Mouse (Mus musculus) intestine, embryonic 14.5 days (tissue): ENCODE results near the gene Zbtb20. TPM values are rescaled to one million over a fixed set of nuclear protein-coding genes. Genes with fewer than 3 reads are reported as not detected.

Experiments
- ATAC-seq: fragments of 200-750 bp; cut with Nextera tagmentation; replicated peaks from 2 replicates; pipeline ENCODE4 v1.8.0; 2017; ENCODE audit warnings: low read depth, moderate number of reproducible peaks, moderate TSS enrichment, moderate library complexity; ENCODE audit not compliant: low FRiP score, low TSS enrichment
- DNase-seq: peaks from one replicate; pipeline ENCODE4 v3.0.0-alpha.2; 2018; ENCODE audit warnings: low spot score
- H3K27ac ChIP-seq: fragments of 300-500 bp; sonication (generic); 2 replicates; pipeline ENCODE4 v1.5.1; 2014; ENCODE audit warnings: low read depth, mild to moderate bottlenecking, control low read depth
- H3K27me3 ChIP-seq: fragments of 300-500 bp; sonication (generic); replicated peaks from 2 replicates; pipeline ENCODE4 v1.6.1; 2014; ENCODE audit warnings: low read length, control low read depth; ENCODE audit not compliant: control insufficient read depth, insufficient read depth
- H3K36me3 ChIP-seq: fragments of 300-500 bp; sonication (generic); 2 replicates; pipeline ENCODE4 v1.6.1; 2014; ENCODE audit warnings: low read length, control low read depth; ENCODE audit not compliant: control insufficient read depth, insufficient read depth
- H3K4me1 ChIP-seq: fragments of 300-500 bp; sonication (generic); replicated peaks from 2 replicates; pipeline ENCODE4 v1.6.1; 2014; ENCODE audit warnings: low read length, control low read depth, mixed read lengths; ENCODE audit not compliant: control insufficient read depth, insufficient read depth
- H3K4me2 ChIP-seq: fragments of 300-500 bp; sonication (generic); 2 replicates; pipeline ENCODE4 v1.6.1; 2014; ENCODE audit warnings: low read length
- H3K4me3 ChIP-seq: fragments of 300-500 bp; sonication (generic); 2 replicates; pipeline ENCODE4 v1.5.1; 2014; ENCODE audit warnings: low read depth, low read length, control low read depth, mixed read lengths
- H3K9ac ChIP-seq: fragments of 300-500 bp; sonication (generic); 2 replicates; pipeline ENCODE4 v1.6.1; 2014; ENCODE audit warnings: mild to moderate bottlenecking, low read length
- H3K9me3 ChIP-seq: fragments of 300-500 bp; sonication (generic); 2 replicates; pipeline ENCODE4 v1.6.1; 2016; ENCODE audit warnings: low read length, control low read depth; ENCODE audit not compliant: control insufficient read depth
- WGBS: fragments of 180-500 bp; shearing (Covaris S2); extraction: QIAGEN DNeasy Blood & Tissue Kit; methylation state at CpG from one replicate; pipeline ENCODE4 v1.1.7; 2014; 5-methylcytosine and 5-hydroxymethylcytosine counted together
- polyA plus RNA-seq: library from polyadenylated mRNA; unstranded; fragments of >200 nt; fragmentation: Nextera tagmentation; extraction: Ambion mirVana; gene quantifications from 2 replicates; pipeline ENCODE4 v1.2.1, GENCODE M21; 2014

Gene Zbtb20
- polyA plus RNA-seq, 1 experiment from 2014 or later: 27.3 TPM

- 41% methylated on average over 4 of the region's 4 CpGs for WGBS
- H3K4me2 ChIP-seq: no peak overlapping the region
- H3K27ac ChIP-seq: no peak overlapping the region; the same call in 1 of the 2 replicates
- no peak for DNase-seq
- ATAC-seq: no peak
- H3K36me3 ChIP-seq: 0 out of 2 replicates have a peak, but pooled peaks cover 5% of the 10 kb centered on the region
- no peak overlapping the region for H3K4me3 ChIP-seq
- H3K9ac ChIP-seq: no peak overlapping the region
- no peaks in the 10 kb centered on the region for H3K9me3 ChIP-seq
- H3K27me3 ChIP-seq: no peaks in the 10 kb centered on the region
- 0 out of 2 replicates have a peak, but pooled peaks cover 4% of the 10 kb centered on the region for H3K4me1 ChIP-seq
Observed at GRCm38 (mm10) chr16:43616348-43616747, 740.7 kb downstream of the Zbtb20 start.

- WGBS: 89% methylated on average over 6 of the region's 6 CpGs
- DNase-seq (peak; percentile 15), ATAC-seq (no peak)
- Histone ChIP-seq H3K36me3 (0 out of 2 replicates have a peak, but pooled peaks cover 5% of the 10 kb centered on the region), H3K9me3 (no peaks in the 10 kb centered on the region), H3K4me3 (no peak overlapping the region), H3K4me1 (0 out of 2 replicates have a peak, but pooled peaks cover 4% of the 10 kb centered on the region), H3K27ac (no peak overlapping the region), H3K27me3 (no peaks in the 10 kb centered on the region), H3K9ac (no peak overlapping the region), H3K4me2 (no peak overlapping the region)
Observed at GRCm38 (mm10) chr16:43617346-43617745, 741.7 kb downstream of the Zbtb20 start.

DNA sequence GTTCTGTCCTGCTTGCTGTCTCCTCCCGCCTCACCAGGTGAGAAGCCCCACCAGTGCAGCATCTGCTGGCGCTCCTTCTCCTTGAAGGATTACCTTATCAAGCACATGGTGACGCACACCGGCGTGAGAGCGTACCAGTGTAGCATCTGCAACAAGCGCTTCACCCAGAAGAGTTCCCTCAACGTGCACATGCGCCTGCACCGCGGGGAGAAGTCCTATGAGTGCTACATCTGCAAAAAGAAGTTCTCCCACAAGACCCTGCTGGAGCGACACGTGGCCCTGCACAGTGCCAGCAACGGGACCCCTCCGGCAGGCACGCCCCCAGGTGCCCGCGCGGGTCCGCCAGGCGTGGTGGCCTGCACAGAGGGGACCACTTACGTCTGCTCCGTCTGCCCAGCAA, 742.6 kb downstream of the Zbtb20 start:
- peak; percentile 40 for DNase-seq
- 89% methylated on average over 23 of the region's 23 CpGs for WGBS

DNA sequence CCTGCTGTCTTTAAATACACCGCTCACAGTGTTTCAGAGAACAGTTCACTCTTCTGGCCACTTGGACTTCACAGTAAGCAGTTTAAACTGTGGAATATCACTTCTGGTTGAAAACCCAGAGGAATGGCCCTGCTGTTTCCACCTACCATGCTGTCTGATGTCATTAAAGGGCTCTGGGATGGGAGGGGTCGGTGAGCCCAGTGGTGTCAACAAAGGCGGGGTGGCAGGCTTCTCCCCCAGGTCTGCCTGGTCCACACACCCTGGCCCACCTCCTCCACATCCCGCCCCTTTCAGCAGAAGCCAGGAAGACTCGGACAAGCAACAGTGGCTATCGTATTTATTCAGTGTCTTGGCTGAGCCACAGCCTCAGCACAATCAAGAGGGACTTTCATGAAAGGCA, 743.6 kb downstream of the Zbtb20 start:
- Histone ChIP-seq H3K4me1 (0 out of 2 replicates have a peak, but pooled peaks cover 4% of the 10 kb centered on the region), H3K27ac (no peak overlapping the region), H3K9me3 (no peaks in the 10 kb centered on the region), H3K4me3 (no peak overlapping the region), H3K4me2 (no peak overlapping the region), H3K36me3 (0 out of 2 replicates have a peak, but pooled peaks cover 5% of the 10 kb centered on the region), H3K27me3 (no peaks in the 10 kb centered on the region), H3K9ac (no peak overlapping the region)
- DNase-seq: peak; percentile 45
- ATAC-seq: no peak
- 46% methylated on average over 6 of the region's 6 CpGs for WGBS

More for the DNA sequence above, 742.6 kb downstream of the Zbtb20 start:
- H3K9me3 ChIP-seq: no peaks in the 10 kb centered on the region
- H3K9ac ChIP-seq: no peak overlapping the region
- H3K27ac ChIP-seq: no peak overlapping the region
- H3K36me3 ChIP-seq: 0 out of 2 replicates have a peak, but pooled peaks cover 5% of the 10 kb centered on the region
- H3K4me2 ChIP-seq: no peak overlapping the region
- H3K27me3 ChIP-seq: no peaks in the 10 kb centered on the region
- ATAC-seq: no peak
- H3K4me3 ChIP-seq: no peak overlapping the region
- 0 out of 2 replicates have a peak, but pooled peaks cover 4% of the 10 kb centered on the region for H3K4me1 ChIP-seq

GRCm38 (mm10) chr16:43620359-43620758, 744.7 kb downstream of the Zbtb20 start:
- Histone ChIP-seq H3K4me3 (no peak overlapping the region), H3K27me3 (no peaks in the 10 kb centered on the region), H3K27ac (no peak overlapping the region), H3K4me1 (peaks cover 6% of the 10 kb centered on the region; the same call in 1 of the 2 replicates), H3K9me3 (no peaks in the 10 kb centered on the region), H3K4me2 (no peak overlapping the region), H3K36me3 (0 out of 2 replicates have a peak, but pooled peaks cover 5% of the 10 kb centered on the region), H3K9ac (no peak overlapping the region)
- 39% methylated on average over 2 of the region's 2 CpGs for WGBS
- ATAC-seq: no peak
- DNase-seq: no peak

DNA sequence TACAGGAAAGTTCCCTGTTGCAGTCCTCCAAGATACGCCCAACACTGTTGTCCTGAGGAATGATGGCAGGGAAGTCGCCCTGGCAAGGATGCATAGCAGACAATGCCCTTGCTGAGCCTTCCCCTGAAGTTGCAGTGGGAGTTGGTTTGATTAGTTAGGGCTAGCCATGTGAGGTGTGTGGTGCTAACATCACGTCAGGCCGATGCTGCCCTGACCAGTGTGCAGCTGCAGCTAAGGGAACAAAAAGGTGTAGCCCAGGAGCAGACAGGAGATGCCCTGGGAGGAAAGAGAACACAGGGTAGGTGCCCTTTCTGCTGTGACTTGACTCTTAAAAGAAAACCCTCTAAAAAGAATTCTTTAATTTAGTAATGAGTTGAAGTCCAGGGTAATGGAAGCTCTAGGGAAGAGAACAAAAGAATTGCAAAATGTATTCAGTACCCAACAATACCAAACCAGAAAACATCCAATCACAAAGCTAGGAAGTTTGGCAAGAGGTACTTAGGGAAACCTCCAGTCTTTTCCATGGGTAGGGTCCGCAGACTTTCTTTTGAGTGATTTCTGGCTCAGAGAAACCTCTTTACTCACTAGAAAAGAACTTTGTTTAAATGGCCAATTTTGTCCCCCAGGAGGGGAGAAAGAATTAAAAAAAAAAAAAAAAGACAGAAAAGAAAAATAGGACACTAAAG, 747.8 kb downstream of the Zbtb20 start:
- H3K4me2 ChIP-seq: no peak overlapping the region
- H3K9me3 ChIP-seq: no peaks in the 10 kb centered on the region
- H3K27me3 ChIP-seq: no peaks in the 10 kb centered on the region
- whole genome bisulfite sequencing: 83% methylated on average over 5 of the region's 5 CpGs
- DNase-seq (no peak), ATAC-seq (no peak)
- no peak overlapping the region for H3K27ac ChIP-seq
- no peak overlapping the region for H3K9ac ChIP-seq
- H3K4me1 ChIP-seq: peaks cover 2% of the 10 kb centered on the region; the same call in 1 of the 2 replicates
- H3K4me3 ChIP-seq: no peak overlapping the region
- H3K36me3 ChIP-seq: 0 out of 2 replicates have a peak, but pooled peaks cover 3% of the 10 kb centered on the region

DNA sequence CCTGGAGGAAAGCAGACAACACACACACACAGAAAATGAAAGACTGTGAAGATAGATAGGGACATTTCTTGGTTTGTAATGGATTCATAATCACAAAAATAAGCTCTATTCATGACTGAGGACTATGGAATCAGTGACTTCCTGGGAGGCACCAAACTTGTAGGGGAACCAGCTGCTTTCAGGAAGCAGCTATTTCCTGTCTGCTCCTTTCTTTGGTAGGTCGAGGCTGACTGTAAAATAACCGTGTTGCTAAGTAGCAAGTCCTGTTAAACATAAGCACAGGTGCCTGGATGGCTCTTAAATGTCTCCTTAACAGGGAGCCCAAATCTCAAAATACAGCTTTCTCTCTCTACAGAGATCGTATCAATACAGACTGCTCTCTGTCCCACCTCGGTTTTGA, 749.2 kb downstream of the Zbtb20 start:
- H3K36me3 ChIP-seq: no peaks in the 10 kb centered on the region
- H3K27me3 ChIP-seq: no peaks in the 10 kb centered on the region
- no peak overlapping the region for H3K9ac ChIP-seq
- ATAC-seq (no peak), DNase-seq (no peak)
- no peak overlapping the region for H3K4me2 ChIP-seq
- no peaks in the 10 kb centered on the region for H3K9me3 ChIP-seq
- H3K4me1 ChIP-seq: peaks cover 2% of the 10 kb centered on the region; the same call in 1 of the 2 replicates
- no peak overlapping the region for H3K4me3 ChIP-seq
- 55% methylated on average over 4 of the region's 4 CpGs for WGBS
- H3K27ac ChIP-seq: no peak overlapping the region

DNA sequence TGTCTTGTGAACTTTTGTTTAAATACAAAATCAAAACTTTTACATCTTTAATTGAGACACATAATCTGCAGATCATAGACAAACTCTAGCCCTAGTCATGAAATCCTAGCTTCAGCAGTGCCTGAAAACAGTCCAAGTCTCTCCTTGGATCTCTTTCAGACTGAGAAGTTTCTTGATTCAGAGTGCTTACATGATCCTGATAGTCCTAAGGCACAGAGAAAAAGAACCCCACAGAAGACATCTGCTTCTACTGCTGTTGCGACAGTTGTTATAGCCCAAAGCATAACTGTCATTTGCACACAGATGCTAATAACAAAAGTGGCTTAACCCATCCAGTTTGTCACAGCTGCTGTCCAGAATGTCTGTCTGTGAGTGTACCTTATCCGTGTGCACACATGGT, 749.6 kb downstream of the Zbtb20 start:
- 67% methylated on average over 2 of the region's 2 CpGs for WGBS
- H3K27ac ChIP-seq: no peak overlapping the region
- no peak overlapping the region for H3K4me2 ChIP-seq
- H3K4me1 ChIP-seq: peaks cover 2% of the 10 kb centered on the region; the same call in 1 of the 2 replicates
- H3K36me3 ChIP-seq: no peaks in the 10 kb centered on the region
- H3K9ac ChIP-seq: no peak overlapping the region
- no peaks in the 10 kb centered on the region for H3K9me3 ChIP-seq
- no peaks in the 10 kb centered on the region for H3K27me3 ChIP-seq
- ATAC-seq: no peak
- no peak for DNase-seq
- H3K4me3 ChIP-seq: no peak overlapping the region

DNA sequence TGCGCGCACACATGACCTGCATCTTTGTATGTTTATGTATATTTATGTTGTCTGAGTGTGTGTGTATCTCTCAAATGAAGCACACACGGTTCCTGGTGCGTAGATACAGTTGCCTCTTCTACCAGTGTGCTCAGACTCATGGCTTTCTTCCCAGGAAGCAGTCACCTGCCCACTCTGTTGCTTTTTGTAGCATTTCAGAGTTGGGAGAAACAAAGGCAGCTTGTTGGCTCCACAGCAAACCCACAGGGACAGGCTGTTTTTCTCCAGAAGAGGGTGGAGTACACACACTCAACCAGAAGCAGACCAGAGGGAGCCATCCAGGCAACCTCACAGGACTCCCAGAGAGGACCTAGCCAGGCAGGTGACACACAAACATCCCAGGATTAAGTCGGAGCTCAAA, 750.3 kb downstream of the Zbtb20 start:
- Histone ChIP-seq H3K27ac (no peak overlapping the region), H3K9me3 (no peaks in the 10 kb centered on the region), H3K4me3 (no peak overlapping the region), H3K4me1 (peaks cover 2% of the 10 kb centered on the region; the same call in 1 of the 2 replicates), H3K9ac (no peak overlapping the region), H3K36me3 (no peaks in the 10 kb centered on the region), H3K4me2 (no peak overlapping the region), H3K27me3 (no peaks in the 10 kb centered on the region)
- ATAC-seq (no peak), DNase-seq (no peak)
- 90% methylated on average over 5 of the region's 5 CpGs for WGBS
